Mouse (Mus musculus) E14TG2a.4 (cell line): Measurements from ENCODE around the gene Ampd1.
A peak's percentile ranks its signal among the peaks of the same experiment; 100 is the strongest.

Experiments
- H3K27me3 ChIP-seq: 2 replicates; pipeline ENCODE4 v1.6.1; 2014; ENCODE audit warnings: low read length, control low read depth; ENCODE audit not compliant: insufficient read depth
- H3K36me3 ChIP-seq: 2 replicates; pipeline ENCODE4 v1.6.1; 2014; ENCODE audit warnings: low read length, control low read depth; ENCODE audit not compliant: insufficient read depth
- H3K4me1 ChIP-seq: replicated peaks from 2 replicates; pipeline ENCODE4 v1.6.1; 2014; ENCODE audit warnings: low read depth, low read length, control low read depth
- H3K4me3 ChIP-seq: replicated peaks from 2 replicates; pipeline ENCODE4 v1.5.1; 2014; ENCODE audit warnings: mild to moderate bottlenecking, low read length
- H3K9me3 ChIP-seq: 2 replicates; pipeline ENCODE4 v1.6.1; 2014; ENCODE audit warnings: low read length, control low read depth
- CTCF ChIP-seq: conservative IDR thresholded peaks from 2 replicates; pipeline ENCODE4 v1.5.1; 2014; ENCODE audit warnings: low read length
- NANOG ChIP-seq: IDR thresholded peaks from 2 replicates; pipeline ENCODE4 v1.6.1; 2014; ENCODE audit warnings: borderline replicate concordance, low read length, mixed read lengths
- POU5F1 ChIP-seq: IDR thresholded peaks from 2 replicates; pipeline ENCODE4 v1.6.1; 2014; ENCODE audit warnings: low read length, borderline replicate concordance

Gene Ampd1

DNA sequence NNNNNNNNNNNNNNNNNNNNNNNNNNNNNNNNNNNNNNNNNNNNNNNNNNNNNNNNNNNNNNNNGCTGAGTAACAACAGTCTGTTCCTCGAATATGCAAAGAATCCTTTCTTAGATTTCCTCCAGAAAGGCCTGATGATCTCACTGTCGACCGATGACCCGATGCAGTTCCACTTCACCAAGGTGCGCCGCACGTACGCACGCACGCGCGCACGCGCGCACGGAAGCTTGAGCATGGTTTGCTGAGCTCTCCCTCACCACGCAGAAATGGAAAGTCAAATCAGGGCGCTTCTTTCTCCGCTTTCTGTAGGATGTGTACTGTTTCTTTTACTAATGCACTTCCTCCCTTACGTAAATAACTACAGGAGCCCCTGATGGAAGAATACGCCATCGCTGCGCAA, 24.8 kb downstream of the Ampd1 start:
- TF ChIP-seq CTCF (no peak), NANOG (no peak), POU5F1 (no peak)
- no peaks in the 10 kb centered on the region for H3K27me3 ChIP-seq
- no peaks in the 10 kb centered on the region for H3K36me3 ChIP-seq
- peak overlapping the region; percentile 50 for H3K4me3 ChIP-seq
- no peaks in the 10 kb centered on the region for H3K9me3 ChIP-seq
- peaks cover 44% of the 10 kb centered on the region for H3K4me1 ChIP-seq

DNA sequence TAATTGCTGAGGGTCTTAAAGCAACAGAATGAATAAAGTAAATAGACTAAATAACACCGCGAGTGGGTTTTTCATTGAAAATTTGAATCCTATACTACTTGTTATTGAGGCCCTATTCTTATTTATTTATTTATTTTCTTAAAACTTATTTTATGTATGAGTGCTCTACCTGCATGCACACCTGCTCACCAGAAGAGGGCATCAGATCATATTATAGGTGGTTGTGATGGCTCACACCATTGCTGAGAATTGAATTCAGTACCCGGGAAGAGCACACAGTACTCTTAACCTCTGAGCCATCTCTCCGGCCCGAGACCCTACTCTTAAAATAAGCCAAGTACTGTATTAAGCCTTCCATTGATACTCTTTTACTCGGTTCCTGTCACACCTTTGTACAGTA, 25.9 kb downstream of the Ampd1 start:
- Histone ChIP-seq H3K9me3 (no peaks in the 10 kb centered on the region), H3K36me3 (no peaks in the 10 kb centered on the region), H3K27me3 (no peaks in the 10 kb centered on the region), H3K4me1 (peaks cover 54% of the 10 kb centered on the region), H3K4me3 (no peak overlapping the region)
- TF ChIP-seq CTCF (peak; percentile 60), NANOG (no peak), POU5F1 (no peak)

DNA sequence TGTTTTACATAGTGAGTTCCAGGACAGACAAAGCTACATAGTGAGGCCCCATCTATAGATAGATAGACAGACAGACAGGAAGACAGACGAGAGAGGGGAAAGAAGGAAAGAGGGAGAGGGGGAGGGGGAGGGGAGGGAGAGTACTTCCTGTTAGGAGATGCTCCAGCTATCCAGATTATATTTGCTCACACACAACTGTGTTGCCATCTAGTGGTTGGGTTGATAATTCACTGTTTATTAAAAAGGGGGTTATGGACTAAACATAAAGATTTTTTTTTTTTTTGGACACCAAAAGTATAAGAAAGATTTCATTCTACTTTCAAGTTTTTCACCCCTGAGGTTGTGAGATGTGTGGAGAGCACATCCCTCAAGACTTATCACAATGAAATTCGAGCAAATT, 26.9 kb downstream of the Ampd1 start:
- TF ChIP-seq CTCF: peak; percentile 31
- TF ChIP-seq POU5F1: no peak
- TF ChIP-seq NANOG: no peak
- Histone ChIP-seq H3K9me3 (no peaks in the 10 kb centered on the region), H3K4me1 (peaks cover 63% of the 10 kb centered on the region), H3K4me3 (no peak overlapping the region), H3K36me3 (0 out of 2 replicates have a peak, but pooled peaks cover 3% of the 10 kb centered on the region), H3K27me3 (no peaks in the 10 kb centered on the region)

DNA sequence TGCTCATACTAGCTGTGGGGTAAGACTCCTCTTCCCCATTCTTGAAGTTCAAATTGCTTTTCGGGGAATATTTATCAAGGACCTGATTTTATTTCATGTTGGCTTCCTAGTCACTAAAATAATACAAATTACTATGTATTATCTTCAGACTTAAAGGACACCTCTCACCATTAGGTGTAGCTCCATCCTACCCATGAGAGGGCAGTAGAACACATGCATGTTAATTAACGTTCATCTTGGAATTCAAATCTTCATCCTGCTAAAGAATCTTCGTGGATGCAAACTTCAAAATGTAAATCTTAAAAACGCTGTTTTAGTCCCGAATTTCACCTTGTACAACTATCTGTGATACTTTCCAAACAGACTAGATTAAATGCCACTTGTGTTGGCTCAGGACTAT, 27.4 kb downstream of the Ampd1 start:
- no peak for TF ChIP-seq CTCF
- TF ChIP-seq POU5F1: no peak
- TF ChIP-seq NANOG: no peak
- H3K4me3 ChIP-seq: peak overlapping the region; percentile 94
- no peaks in the 10 kb centered on the region for H3K9me3 ChIP-seq
- H3K27me3 ChIP-seq: no peaks in the 10 kb centered on the region
- 0 out of 2 replicates have a peak, but pooled peaks cover 3% of the 10 kb centered on the region for H3K36me3 ChIP-seq
- H3K4me1 ChIP-seq: peaks cover 67% of the 10 kb centered on the region

DNA sequence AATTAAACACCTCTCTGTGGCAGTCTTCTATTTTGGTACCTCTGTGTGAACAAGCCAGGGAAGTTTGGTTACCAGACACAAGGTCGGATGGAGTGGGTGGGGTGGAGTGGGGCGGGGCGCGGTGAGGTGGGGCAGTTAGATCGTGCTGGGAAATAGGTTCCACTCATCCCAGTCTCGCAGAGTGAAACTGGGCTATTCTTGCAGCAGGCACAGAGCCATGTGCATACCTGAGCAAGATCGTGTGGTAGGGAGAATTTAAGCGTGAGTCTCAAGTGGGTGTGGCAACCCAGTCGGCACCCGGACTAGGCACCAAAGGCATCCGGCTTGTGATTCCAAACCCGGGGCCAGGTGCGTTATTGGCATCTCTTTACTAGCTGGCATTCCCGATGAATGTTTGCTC, 28.1 kb downstream of the Ampd1 start:
- TF ChIP-seq POU5F1 (no peak), NANOG (no peak), CTCF (no peak)
- no peaks in the 10 kb centered on the region for H3K27me3 ChIP-seq
- H3K9me3 ChIP-seq: no peaks in the 10 kb centered on the region
- H3K4me1 ChIP-seq: peaks cover 74% of the 10 kb centered on the region
- H3K4me3 ChIP-seq: peak overlapping the region; percentile 94
- H3K36me3 ChIP-seq: 0 out of 2 replicates have a peak, but pooled peaks cover 3% of the 10 kb centered on the region

DNA sequence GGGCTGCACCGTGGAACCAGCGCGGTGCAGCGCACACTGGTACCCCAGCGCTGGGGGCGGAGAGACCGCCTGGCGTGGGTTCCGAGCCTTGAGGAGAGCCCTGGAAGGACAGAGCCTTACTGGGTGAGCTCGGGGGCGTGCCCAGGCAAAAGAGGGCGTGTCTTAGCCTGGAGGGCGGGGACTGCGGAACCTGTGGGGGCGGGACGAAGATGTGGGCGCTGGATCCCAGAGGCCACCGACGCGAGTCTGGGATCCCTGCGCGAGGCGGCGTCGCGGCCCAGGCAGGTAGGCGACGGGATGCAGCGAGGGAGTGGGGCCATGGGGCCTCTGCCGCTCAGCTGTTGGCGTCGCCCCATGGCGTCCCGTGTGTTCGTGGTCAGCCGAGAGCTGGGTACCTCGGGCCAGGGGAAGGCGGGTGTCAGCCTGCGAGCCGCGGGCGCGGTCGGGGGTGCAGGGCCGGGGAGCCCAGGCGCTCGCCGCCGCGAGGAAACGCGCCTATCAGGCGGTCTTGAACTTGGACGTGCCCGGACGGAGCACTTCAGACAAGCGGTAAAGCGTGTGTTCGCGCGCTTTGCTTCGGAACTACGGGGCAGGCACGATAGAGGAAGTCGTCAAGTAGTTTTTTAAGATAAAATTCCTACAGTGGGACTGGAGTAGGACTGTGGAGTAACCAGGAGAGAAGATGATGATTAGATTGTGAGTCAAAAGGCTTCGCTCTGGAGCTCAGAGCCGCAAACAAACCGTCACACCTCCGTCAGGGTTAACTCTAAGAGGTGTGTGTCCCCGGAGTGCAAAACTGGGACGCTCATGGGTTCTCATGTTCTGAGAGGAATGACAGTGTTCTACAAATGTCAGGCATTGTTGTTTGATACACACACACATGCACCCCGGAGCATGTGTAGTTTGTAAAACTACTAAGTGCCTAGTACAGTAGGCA, 28.9 kb downstream of the Ampd1 start, which contains the start of gene Dennd2c:
Gene Dennd2c (plus strand): TSS at position 151 of the 937 bp plus-strand sequence.
- H3K36me3 ChIP-seq: 0 out of 2 replicates have a peak, but pooled peaks cover 3% of the 10 kb centered on the region
- H3K9me3 ChIP-seq: no peaks in the 10 kb centered on the region
- peaks cover 77% of the 10 kb centered on the region for H3K4me1 ChIP-seq
- no peaks in the 10 kb centered on the region for H3K27me3 ChIP-seq
- TF ChIP-seq POU5F1 (no peak), NANOG (no peak), CTCF (no peak)
- peak within 1 kb of the TSS; percentile 94 for H3K4me3 ChIP-seq

DNA sequence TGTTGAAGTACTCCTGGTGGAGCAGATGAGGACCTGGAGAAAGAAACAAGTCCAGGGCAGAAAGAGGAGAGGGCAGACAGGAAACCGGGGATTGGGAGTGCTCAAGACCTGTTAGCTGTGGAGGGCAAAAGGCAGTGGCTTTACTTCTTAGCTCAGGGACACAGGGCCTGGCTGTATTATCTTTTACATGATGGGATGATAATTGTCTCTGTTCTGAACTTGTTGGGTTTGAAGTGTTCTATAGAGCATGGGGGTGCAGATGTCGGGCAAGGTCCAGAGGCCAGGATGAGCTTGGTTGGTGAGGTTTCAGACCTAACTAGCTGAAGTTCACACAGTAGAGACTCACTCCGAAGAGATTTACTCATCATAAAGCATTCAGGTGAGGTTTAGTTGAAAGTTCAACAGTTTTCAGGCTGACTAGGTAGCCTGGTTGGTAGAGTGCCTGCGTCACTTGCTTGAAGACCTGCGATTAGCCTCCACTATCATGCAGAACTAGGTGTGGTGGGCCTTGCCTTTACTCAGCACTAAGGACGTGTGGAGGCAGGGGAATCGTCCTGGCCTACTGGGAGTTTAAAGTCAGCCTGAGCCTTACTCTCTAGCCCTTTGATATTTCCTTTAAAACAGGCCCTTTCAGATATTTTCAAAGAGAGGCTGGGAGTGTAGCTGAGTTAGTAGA, 33.9 kb downstream of the Ampd1 start:
- TF ChIP-seq NANOG: peak; percentile 74
- no peak for TF ChIP-seq CTCF
- TF ChIP-seq POU5F1: peak; percentile 79; the same call in 1 of the 2 replicates
- peaks cover 17% of the 10 kb centered on the region for H3K36me3 ChIP-seq
- H3K9me3 ChIP-seq: no peaks in the 10 kb centered on the region
- H3K4me3 ChIP-seq: peak overlapping the region; percentile 43
- no peaks in the 10 kb centered on the region for H3K27me3 ChIP-seq
- H3K4me1 ChIP-seq: peaks cover 92% of the 10 kb centered on the region

DNA sequence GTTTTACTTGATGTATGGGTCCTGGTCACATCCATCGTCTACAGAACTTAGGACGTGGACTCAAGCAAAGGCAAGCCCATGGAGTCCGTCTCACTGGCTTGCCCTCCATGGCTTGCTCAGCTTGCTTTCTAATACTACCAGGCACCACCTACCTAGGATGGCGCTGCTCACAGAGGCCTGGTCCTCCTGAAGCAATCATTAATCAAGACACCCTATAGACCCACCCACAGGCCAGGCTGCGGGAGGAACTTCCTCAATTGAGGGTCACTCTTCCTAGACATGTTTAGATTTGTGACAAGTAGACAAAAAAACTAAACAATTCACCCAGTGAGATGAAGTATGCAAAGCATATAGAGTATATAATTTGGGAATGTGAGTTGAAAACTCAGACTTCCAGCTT, 38.4 kb downstream of the Ampd1 start:
- TF ChIP-seq NANOG (no peak), POU5F1 (no peak), CTCF (no peak)
- Histone ChIP-seq H3K36me3 (peaks cover 30% of the 10 kb centered on the region), H3K4me3 (no peak overlapping the region)

More for the DNA sequence above, 38.4 kb downstream of the Ampd1 start:
- Histone ChIP-seq H3K4me1 (peaks cover 92% of the 10 kb centered on the region), H3K9me3 (no peaks in the 10 kb centered on the region), H3K27me3 (no peaks in the 10 kb centered on the region)
